Mouse (Mus musculus): ENCODE measurements at regions not wholly inside any gene's neighbourhood (a gene's known extent, or its start where the extent isn't known, plus 50 kb on each side); places are given as distances from the start of the nearest gene placed in this dataset.

DNA sequence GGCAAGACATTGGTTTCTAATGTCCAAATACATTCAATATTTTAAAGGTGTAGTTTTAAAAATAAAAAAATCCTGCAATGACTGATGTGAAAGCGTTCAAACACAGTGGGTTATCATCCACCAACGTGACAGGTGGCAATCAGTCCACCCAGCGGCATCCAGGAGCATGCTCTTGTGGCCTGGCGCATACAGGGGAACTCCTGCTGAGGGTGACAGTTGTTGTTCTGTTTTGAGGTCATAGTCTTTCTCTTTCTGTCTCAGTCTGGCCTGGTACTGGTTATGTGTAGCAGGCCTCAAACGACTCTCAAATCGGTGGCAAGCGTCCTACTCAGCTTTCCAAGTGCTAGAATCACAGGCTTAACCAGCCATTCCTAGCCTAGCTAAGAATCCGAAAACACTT, 191.5 kb upstream of the Klf14 start:
- intact Hi-C loops (cut with DNase I), result no loop called here
- DNase-seq, result no peak

DNA sequence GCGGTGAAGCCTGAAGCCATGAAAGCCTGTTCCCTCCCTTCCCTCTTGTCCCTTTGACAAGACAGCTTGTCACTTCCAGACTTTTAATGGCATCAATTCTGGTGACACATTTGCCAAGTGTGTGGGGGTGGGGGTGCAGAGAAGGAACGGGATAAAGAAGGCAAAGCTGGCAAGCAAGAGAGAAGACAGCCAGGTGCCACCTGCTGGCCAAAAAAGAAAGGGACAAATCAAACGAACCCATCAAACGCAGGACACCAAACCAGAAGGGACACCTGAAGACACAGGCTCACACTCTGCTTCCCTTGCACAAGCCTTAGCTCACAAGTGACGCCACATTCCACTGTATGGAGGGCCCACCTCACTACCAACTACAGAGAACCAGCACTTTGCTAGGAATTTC, 197.0 kb upstream of the Klf14 start:
- DNase-seq, result peak; percentile 68 to 70
- intact Hi-C loops (cut with DNase I), result loop anchor here (1.0 to 2.0 kb wide), 2 partner anchors 15 to 79 kb away; no protein-coding TSS in a partner anchor

GRCm38 (mm10) chr6:31156999-31157398, 198.1 kb upstream of the Klf14 start:
- intact Hi-C loops (cut with DNase I), result loop anchor here (1.0 to 2.0 kb wide), 2 partner anchors 16 to 80 kb away; no protein-coding TSS in a partner anchor
- DNase-seq, result no peak

GRCm38 (mm10) chr6:31157429-31157828, 198.6 kb upstream of the Klf14 start:
- intact Hi-C loops (cut with DNase I), result loop anchor here (2.0 kb wide), 1 partner anchor 17 kb away; no protein-coding TSS in a partner anchor
- no peak for DNase-seq

- DNase-seq, result peak; percentile 57 to 69
- intact Hi-C loops (cut with DNase I), result no loop called here
Measured at GRCm38 (mm10) chr6:31158648-31159047, 199.8 kb upstream of the Klf14 start.

DNA sequence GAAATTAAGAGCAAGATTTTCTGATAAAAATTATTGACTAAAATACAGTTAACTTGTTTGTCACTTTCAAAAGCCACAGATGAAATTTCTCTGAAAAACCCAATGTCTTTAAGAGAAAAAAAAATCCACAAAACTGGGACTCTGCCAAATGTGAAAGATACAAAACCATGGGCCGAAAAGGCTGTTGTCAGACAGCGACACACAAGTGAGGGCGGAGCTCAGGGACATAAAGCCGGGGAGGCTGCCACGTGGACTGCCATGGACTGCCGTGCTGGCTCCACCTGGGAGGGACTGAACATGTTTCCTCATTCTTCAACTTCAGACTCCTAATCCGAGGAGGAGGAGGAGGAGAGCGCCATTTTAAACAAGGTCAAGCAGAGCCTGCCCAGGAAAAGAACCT, 200.4 kb upstream of the Klf14 start:
- peak in 1 of 2 experiments; percentile 27 for DNase-seq
- intact Hi-C loops (cut with DNase I), result no loop called here

DNA sequence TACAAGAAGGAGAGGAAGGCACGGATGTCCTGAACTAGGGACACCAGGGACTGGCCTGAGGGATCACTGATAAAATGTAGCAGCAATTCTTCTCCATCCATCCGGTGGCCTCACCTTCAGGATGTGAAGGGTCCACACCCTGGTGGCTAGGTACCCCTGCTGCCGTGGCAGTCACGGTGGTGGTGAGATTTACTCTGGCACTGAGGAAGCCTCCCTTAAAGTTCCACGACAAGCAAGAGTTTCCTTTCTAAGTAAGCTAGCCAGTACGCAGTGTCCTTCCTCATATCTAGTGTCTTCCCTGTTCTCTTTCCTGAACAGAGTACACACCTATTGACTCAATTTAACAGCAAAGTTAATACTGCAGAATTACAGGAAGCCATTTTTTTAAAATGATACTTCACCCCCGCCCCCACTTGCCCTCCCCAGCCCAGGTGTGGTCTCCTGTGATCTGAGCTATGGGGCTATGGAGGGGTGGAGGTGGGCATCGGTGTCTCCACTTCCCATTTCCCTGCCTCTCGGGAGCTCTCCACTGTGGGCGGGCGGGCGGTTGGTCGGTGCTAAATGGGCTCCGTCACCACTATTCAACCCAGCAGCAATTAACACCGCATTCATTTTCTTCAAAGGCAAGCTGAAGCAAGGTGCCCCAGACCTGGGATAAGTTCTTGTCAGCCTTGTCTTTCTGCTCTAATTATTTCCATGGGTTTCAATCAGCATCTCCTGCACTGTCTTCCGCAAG, 201.2 kb upstream of the Klf14 start:
- no peak for DNase-seq
- intact Hi-C loops (cut with DNase I), result no loop called here

- intact Hi-C loops (cut with DNase I), result no loop called here
- no peak for DNase-seq
Measured at GRCm38 (mm10) chr6:31161445-31162340, 202.8 kb upstream of the Klf14 start.

GRCm38 (mm10) chr6:31165011-31165410, 206.1 kb upstream of the Klf14 start:
- DNase-seq, result no peak
- intact Hi-C loops (cut with DNase I), result no loop called here

DNA sequence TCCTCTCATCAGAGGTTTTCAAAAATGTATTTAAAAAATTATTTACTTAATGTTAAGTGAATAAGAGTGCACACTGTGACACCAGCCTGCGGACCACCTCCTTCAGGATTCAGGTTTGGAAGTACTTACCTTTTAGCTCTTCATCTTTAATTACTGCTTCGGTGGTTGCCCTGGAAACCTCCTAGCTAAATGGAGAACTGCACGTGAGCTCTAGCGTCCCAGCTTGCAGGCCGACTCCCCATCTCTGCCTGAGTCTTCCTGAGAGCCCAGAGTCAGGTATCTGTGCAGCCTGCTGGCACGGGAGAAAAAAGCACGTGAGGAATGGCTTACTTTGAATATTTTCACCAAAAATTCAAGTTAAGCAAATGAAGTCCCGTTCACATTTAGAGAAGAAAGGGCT, 207.5 kb upstream of the Klf14 start:
- intact Hi-C loops (cut with DNase I), result no loop called here
- DNase-seq, result no peak

DNA sequence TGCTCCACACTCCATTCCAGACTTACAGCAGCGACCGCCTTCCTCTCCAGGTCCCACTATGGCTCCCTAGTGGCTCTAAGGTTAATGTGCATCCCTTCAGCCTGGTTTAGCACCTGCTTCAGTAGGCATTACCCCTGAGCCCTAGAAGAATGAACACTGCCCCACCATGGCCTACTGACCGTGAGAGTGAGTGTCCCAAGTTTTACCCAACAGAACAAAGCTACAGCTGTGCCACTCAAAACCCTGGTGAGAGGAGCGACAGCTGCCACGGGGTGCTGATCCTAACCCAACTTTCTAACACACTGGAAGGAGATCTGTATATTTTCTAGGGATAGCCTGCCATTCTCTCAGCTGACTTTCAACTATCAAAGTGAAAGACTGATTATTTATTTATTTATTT, 208.9 kb upstream of the Klf14 start:
- intact Hi-C loops (cut with DNase I), result no loop called here
- DNase-seq, result no peak

- intact Hi-C loops (cut with DNase I), result no loop called here
- DNase-seq, result no peak
Measured at GRCm38 (mm10) chr6:31168730-31169129, 209.9 kb upstream of the Klf14 start.

DNA sequence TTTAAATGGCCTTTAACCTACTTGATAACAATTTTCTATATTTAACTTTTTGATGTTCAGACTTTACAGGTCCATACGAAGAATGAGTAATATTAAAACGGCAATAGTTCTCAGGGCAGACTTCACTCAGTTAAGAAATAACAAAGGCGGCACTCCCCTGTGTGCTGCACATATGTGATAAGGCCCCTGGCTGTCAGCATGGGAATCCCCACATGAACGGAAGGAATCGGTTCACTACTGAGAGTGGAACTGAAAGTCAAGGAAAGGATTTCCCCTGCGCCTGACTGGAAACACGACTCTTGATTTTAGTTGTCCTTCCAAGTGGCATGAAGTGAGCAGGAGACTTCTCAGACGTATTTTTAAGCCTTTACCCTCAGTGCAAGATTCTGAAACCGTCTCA, 210.5 kb upstream of the Klf14 start:
- no peak for DNase-seq
- intact Hi-C loops (cut with DNase I), result no loop called here

DNA sequence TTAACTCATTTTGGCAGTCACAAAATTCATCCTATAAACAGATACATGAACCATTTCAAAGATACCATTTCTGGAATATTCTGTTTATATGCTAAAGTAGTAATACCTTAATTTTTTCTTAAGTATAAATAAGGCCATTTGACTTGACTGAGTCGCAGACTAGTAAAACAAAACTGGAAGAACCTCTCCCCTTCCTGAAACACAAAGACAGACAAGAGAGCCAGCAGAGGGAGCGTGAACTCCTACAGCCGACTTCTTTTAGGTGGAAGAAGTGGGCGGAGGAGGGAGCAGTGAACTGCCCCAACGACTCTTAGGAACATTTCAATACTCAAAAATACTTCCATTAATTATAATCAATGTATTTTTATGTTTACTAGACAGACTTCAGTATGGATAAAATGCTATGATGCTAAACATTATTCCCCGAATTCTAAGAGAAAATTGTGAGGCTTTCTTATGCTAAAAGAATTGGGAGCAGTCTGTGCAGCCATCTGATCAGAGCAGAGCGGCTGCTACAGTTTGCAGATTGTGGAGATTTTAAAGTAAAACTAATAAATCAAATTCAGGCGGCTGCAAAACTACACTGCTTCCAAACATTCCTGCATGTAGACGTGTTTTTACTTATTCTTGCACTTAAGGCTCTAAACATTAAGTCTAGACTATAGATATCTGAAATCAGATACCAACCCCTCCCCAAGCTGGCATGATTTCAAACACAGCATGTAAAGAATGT, 211.2 kb upstream of the Klf14 start:
- DNase-seq, result no peak
- intact Hi-C loops (cut with DNase I), result no loop called here

DNA sequence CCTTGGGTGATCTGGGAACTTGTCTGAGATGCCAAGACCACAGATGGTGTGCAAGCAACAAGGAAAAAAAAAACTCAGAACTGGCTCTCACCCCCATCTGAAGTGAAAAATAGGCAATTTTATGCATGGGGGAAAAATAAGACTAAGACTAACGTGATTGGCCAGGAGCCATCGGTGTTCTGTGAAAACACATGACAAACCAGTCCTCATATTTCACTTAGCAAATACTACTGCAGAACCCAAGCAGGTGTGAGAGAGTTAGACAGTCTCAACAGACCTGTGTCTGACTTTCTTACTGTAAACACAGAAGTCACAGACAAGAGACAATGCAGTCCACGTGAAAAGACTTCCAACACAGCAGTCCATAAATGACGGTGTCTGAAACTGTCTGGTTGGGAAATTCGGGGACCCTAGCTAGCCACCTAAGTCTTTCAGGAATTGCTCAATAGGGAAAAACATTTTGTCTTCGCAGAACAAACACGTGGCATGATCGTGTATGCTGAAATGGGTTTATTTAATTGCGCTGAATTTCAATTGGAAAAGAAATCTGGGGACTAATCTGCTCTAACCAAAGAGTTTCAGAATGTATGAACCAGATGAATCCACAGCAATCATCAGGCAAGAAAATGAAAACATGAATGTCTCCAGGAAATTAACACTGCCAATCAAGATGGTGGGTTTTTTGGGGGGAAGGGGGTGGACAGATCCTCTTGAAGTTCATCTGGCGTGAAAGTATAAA, 213.1 kb upstream of the Klf14 start:
- intact Hi-C loops (cut with DNase I), result no loop called here
- DNase-seq, result no peak

GRCm38 (mm10) chr6:31175769-31176168, 216.9 kb upstream of the Klf14 start:
- no peak for DNase-seq
- intact Hi-C loops (cut with DNase I), result loop anchor here (1.0 kb wide), 1 partner anchor 100 kb away; no protein-coding TSS in a partner anchor

DNA sequence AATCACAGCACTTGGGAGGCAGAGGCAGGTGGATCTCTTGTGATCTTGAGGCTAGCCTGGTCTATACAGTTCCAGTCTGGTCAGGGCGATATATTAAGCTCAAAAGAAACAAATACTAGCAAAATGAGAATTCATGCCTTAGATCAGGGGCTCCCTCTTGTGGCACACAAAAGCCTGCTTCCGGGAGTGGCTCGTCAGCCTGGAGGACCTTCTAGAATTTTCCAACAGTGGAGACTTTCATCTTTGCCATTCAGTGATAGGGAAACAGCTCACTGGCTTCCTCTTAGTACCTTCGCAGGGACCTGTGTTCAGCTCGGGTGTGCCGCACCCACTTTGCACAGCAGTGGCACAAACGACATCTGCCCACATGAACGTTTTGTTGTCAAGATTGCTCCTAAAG, 217.5 kb upstream of the Klf14 start:
- intact Hi-C loops (cut with DNase I), result loop anchor here (1.0 kb wide), 1 partner anchor 101 kb away; no protein-coding TSS in a partner anchor
- peak; percentile 53 to 74 for DNase-seq

- DNase-seq, result no peak
- intact Hi-C loops (cut with DNase I), result loop anchor here (1.0 kb wide), 1 partner anchor 102 kb away; no protein-coding TSS in a partner anchor
Measured at GRCm38 (mm10) chr6:31176831-31177230, 218.0 kb upstream of the Klf14 start.

- DNase-seq, result no peak
- intact Hi-C loops (cut with DNase I), result no loop called here
Measured at GRCm38 (mm10) chr6:31178201-31178880, 219.5 kb upstream of the Klf14 start.

GRCm38 (mm10) chr6:31182284-31182683, 216.3 kb upstream of the Mkln1 start:
- intact Hi-C loops (cut with DNase I), result no loop called here

More at GRCm38 (mm10) chr6:31182284-31182683, 216.3 kb upstream of the Mkln1 start:
- no peak for DNase-seq
